Mouse (Mus musculus) CH12.LX (cell line): ENCODE measurements around the gene Tacc3. TPM values are rescaled to one million over a fixed set of nuclear protein-coding genes. Genes with fewer than 3 reads are reported as not detected.

Experiments
- DNase-seq: peaks from one replicate; pipeline ENCODE4 v3.0.0-alpha.2; 2013; ENCODE audit errors: extremely low read depth
- H3K27ac ChIP-seq: 2 replicates; pipeline ENCODE4 v1.5.1; 2012; ENCODE audit warnings: low read depth, mild to moderate bottlenecking, control low read depth, moderate library complexity; ENCODE audit not compliant: insufficient read depth
- H3K27me3 ChIP-seq: replicated peaks from 2 replicates; pipeline ENCODE3; 2012; ENCODE audit warnings: inconsistent platforms
- H3K36me3 ChIP-seq, 2 experiments: replicated peaks in 1 of 2; 2 replicates each; pipeline versions ENCODE3 to v1.6.1; 2012; ENCODE audit warnings: inconsistent platforms in 1 of 2, low read length in 1 of 2, mild to moderate bottlenecking in 1 of 2, mixed read lengths in 1 of 2, moderate library complexity in 1 of 2; ENCODE audit not compliant: control insufficient read depth in 1 of 2, insufficient read depth in 1 of 2
- H3K4me1 ChIP-seq, 2 experiments: 2 replicates each; pipeline ENCODE4 v1.6.1; 2012; ENCODE audit warnings: inconsistent platforms in 1 of 2, moderate library complexity in 1 of 2; ENCODE audit not compliant: insufficient read depth in 2 of 2, control insufficient read depth in 1 of 2
- H3K4me2 ChIP-seq: 2 replicates; pipeline ENCODE4 v1.6.1; 2012; ENCODE audit warnings: low read depth, mild to moderate bottlenecking, control low read depth; ENCODE audit not compliant: poor library complexity, insufficient read depth, severe bottlenecking
- H3K4me3 ChIP-seq, 3 experiments: fragments of 150-350 bp in 1 of 3; sonication (generic) in 1 of 3; replicated peaks in 1 of 3; 2 replicates each; pipeline versions ENCODE3 to v1.5.1; 2011 to 2012; ENCODE audit warnings: low read depth in 2 of 3, low read length in 2 of 3, mild to moderate bottlenecking in 2 of 3, moderate library complexity in 2 of 3, control low read depth in 1 of 3, improper control_type of control experiment in 1 of 3, inconsistent platforms in 1 of 3, mixed read lengths in 1 of 3; ENCODE audit not compliant: poor library complexity in 1 of 3
- H3K79me2 ChIP-seq: replicated peaks from 2 replicates; pipeline ENCODE4 v1.6.1; 2012; ENCODE audit warnings: mild to moderate bottlenecking, moderate library complexity; ENCODE audit not compliant: control insufficient read depth, poor library complexity, insufficient read depth, severe bottlenecking; ENCODE audit errors: extremely low read depth
- H3K9ac ChIP-seq: 2 replicates; pipeline ENCODE4 v1.6.1; 2012; ENCODE audit warnings: low read depth, mild to moderate bottlenecking, control low read depth, moderate library complexity; ENCODE audit not compliant: insufficient read depth
- H3K9me3 ChIP-seq: replicated peaks from 2 replicates; pipeline ENCODE3; 2012; ENCODE audit warnings: low read length, inconsistent platforms, mixed read lengths
- CTCF ChIP-seq, 2 experiments: IDR thresholded peaks in 1 of 2; conservative IDR thresholded peaks in 1 of 2; 2 replicates each; pipeline ENCODE4 v1.5.1; 2011 to 2012; ENCODE audit warnings: low read depth in 2 of 2, low read length in 2 of 2, improper control_type of control experiment in 1 of 2, inconsistent platforms in 1 of 2, mild to moderate bottlenecking in 1 of 2, moderate library complexity in 1 of 2
- EP300 ChIP-seq: IDR thresholded peaks from 2 replicates; pipeline ENCODE4 v1.6.1; 2011; ENCODE audit warnings: low read length, improper control_type of control experiment
- GABPA ChIP-seq: IDR thresholded peaks from 2 replicates; pipeline ENCODE4 v1.6.1; 2012; ENCODE audit warnings: low read depth, low read length, improper control_type of control experiment, inconsistent platforms; ENCODE audit not compliant: insufficient replicate concordance
- MAX ChIP-seq: IDR thresholded peaks from 2 replicates; pipeline ENCODE4 v1.6.1; 2011; ENCODE audit warnings: low read length, improper control_type of control experiment
- MYC ChIP-seq: IDR thresholded peaks from 2 replicates; pipeline ENCODE4 v1.6.1; 2011; ENCODE audit warnings: low read depth, mild to moderate bottlenecking, improper control_type of control experiment, low read length
- POLR2A ChIP-seq: IDR thresholded peaks from 2 replicates; pipeline ENCODE4 v1.6.1; 2011; ENCODE audit warnings: low read depth, mild to moderate bottlenecking, improper control_type of control experiment, low read length
- TBP ChIP-seq: conservative IDR thresholded peaks from 2 replicates; pipeline ENCODE4 v1.6.1; 2011; ENCODE audit warnings: low read depth, low read length, improper control_type of control experiment
- TCF12 ChIP-seq: IDR thresholded peaks from 2 replicates; pipeline ENCODE4 v1.6.1; 2014; ENCODE audit warnings: low read depth, mild to moderate bottlenecking, inconsistent platforms, low read length, improper control_type of control experiment
- UBTF ChIP-seq: IDR thresholded peaks from 2 replicates; pipeline ENCODE4 v1.6.1; 2012; ENCODE audit warnings: low read depth, mild to moderate bottlenecking, inconsistent platforms, low read length, improper control_type of control experiment, moderate library complexity
- ZKSCAN1 ChIP-seq: IDR thresholded peaks from 2 replicates; pipeline ENCODE4 v1.6.1; 2012; ENCODE audit warnings: low read depth, inconsistent platforms, low read length, improper control_type of control experiment, borderline replicate concordance
- ZMIZ1 ChIP-seq: IDR thresholded peaks from 2 replicates; pipeline ENCODE4 v1.6.1; 2012; ENCODE audit warnings: low read depth, mild to moderate bottlenecking, inconsistent platforms, low read length, improper control_type of control experiment
- dilution Hi-C: fragments of 300-500 bp; cut with MboI; formaldehyde crosslinking; loops from 2 replicates; pipeline ENCODE4 v1.14.3; 2020; ENCODE audit warnings: low sequenced_read_pairs; ENCODE audit not compliant: extremely low pct_unique_long_range_greater_than_20kb, extremely low pct_ligation_motif_present
- in situ Hi-C: fragments of 300-500 bp; cut with MboI; formaldehyde crosslinking; loops from 3 replicates; pipeline ENCODE4 v1.14.3; 2019; ENCODE audit warnings: low sequenced_read_pairs, low pct_ligation_motif_present, low pct_unique_long_range_greater_than_20kb, mixed read lengths
- polyA plus RNA-seq: library from polyadenylated mRNA; unstranded; fragments of >175 nt; gene quantifications from 2 replicates; pipeline ENCODE4 v1.2.1, GENCODE M21; 2012; ENCODE audit warnings: low read depth; ENCODE audit not compliant: insufficient read length
- total RNA-seq, 2 experiments: library from RNA; depleted of rRNA; stranded (reverse); fragments of 300-350 nt in 1 of 2; fragments of >200 nt in 1 of 2; gene quantifications; 2 replicates each; pipeline ENCODE4 v1.2.3; 2012 to 2014

The Tacc3 gene
- total and polyA plus RNA-seq, 3 experiments = 89.4 to 186 (median 160) TPM

- Histone ChIP-seq H3K4me1 (peaks cover 0 to 6% of the 10 kb centered on the region in 2 experiments; a peak in 2 of 4 replicates), H3K36me3 (no peaks in the 10 kb centered on the region), H3K4me2 (no peak overlapping the region), H3K4me3 (no peak overlapping the region), H3K9ac (no peak overlapping the region), H3K79me2 (no peaks in the 10 kb centered on the region), H3K27ac (no peak overlapping the region), H3K9me3 (no peaks in the 10 kb centered on the region), H3K27me3 (peaks cover 52% of the 10 kb centered on the region)
- in situ Hi-C loops (no loop called here), dilution Hi-C loops (no loop called here)
- no peak for DNase-seq
- TF ChIP-seq ZKSCAN1 (no peak), GABPA (no peak), UBTF (no peak), CTCF (conservative IDR thresholded peaks at IDR 0.05 in 1 of 2, IDR thresholded peaks at IDR 0.05 in 1 of 2; ENCODE audit: low read depth in 2 of 2, low read length in 2 of 2) (no peak), ZMIZ1 (no peak), TCF12 (no peak), MAX (no peak), POLR2A (no peak), MYC (no peak), EP300 (no peak), TBP (no peak)
These were observed 30.6 kb downstream of the Tacc3 start for GRCm38 (mm10) chr5:33688278-33689220.

GRCm38 (mm10) chr5:33689221-33689844 lies 31.4 kb downstream of the Tacc3 start:
- Histone ChIP-seq H3K4me3 (no peak overlapping the region), H3K36me3 (no peaks in the 10 kb centered on the region), H3K79me2 (no peaks in the 10 kb centered on the region), H3K27ac (no peak overlapping the region)
- TF ChIP-seq EP300 = no peak
- TF ChIP-seq, all 38 proteins: peak for 0
- no peak overlapping the region for H3K9ac ChIP-seq
- in situ Hi-C loops (no loop called here), dilution Hi-C loops (no loop called here)
- no peak overlapping the region for H3K4me2 ChIP-seq
- peaks cover 0 to 5% of the 10 kb centered on the region in 2 experiments; a peak in 2 of 4 replicates for H3K4me1 ChIP-seq
- no peak for DNase-seq
- no peaks in the 10 kb centered on the region for H3K9me3 ChIP-seq
- H3K27me3 ChIP-seq = peaks cover 58% of the 10 kb centered on the region
